In the genomic region with DNA sequence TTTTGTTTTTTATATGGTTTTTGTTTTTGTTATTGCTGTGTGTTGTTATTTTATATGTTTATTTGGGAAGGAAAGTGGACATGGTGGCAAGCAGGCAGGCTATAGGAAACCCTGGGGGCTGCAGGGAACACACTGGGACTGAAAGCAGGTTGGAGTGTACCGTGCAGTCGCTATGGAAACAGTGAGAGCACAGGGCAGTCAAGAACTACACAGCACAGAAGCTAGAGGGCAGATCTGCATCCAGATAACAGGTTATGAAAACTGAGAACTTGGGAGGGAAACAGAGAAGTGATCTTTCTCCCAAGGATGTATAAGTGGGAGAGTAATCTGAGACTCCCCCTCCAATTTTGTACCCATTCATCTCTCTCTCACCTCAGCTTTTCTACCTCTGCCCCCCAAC, we compare ENCODE assay signal across 14 mouse cellular contexts. TPM values are rescaled to one million over a fixed set of nuclear protein-coding genes. Genes with fewer than 3 reads are reported as not detected.
DNase-seq lines count a peak whose midpoint lies in the region; ATAC-seq and TF ChIP-seq lines count a peak whose summit lies in the region.
"Had no signal": no experiment of that assay in that cellular context is flagged by ENCODE, and none has a peak within 500 bp of the region (broad histone marks: within the 10 kb centered on the region; RNA-seq: fewer than 3 reads in every experiment).

No protein-coding gene starts in this region.

- no peak overlapping the region for H3K4me3 ChIP-seq in hindbrain, embryonic 13.5 days
- no peak overlapping the region for H3K4me3 ChIP-seq in hindbrain, embryonic 11.5 days (ENCODE audit: low read depth, low read length)
- no peak overlapping the region for H3K4me3 ChIP-seq in CH12.LX (replicated peaks in 1 of 3; ENCODE audit: low read depth in 2 of 3, low read length in 2 of 3, poor library complexity in 1 of 3)
- H3K4me3 ChIP-seq in embryonic facial prominence, embryonic 10.5 days, result no peak overlapping the region
- H3K4me3 ChIP-seq in midbrain, embryonic 12.5 days, result no peak overlapping the region
- H3K4me3 ChIP-seq: heart, embryonic 13.5 days had no signal

- no peak overlapping the region for H3K4me2 ChIP-seq in hindbrain, embryonic 13.5 days
- no peak overlapping the region for H3K4me2 ChIP-seq in hindbrain, embryonic 11.5 days (replicated peaks; ENCODE audit: low read depth, low read length)
- H3K4me2 ChIP-seq in CH12.LX (ENCODE audit: insufficient read depth, low read depth, poor library complexity, severe bottlenecking), result peak overlapping the region; percentile 60
- H3K4me2 ChIP-seq in midbrain, embryonic 12.5 days (replicated peaks), result no peak overlapping the region
- H3K4me2 ChIP-seq: heart, embryonic 13.5 days had no signal

- 16% methylated on average over 2 of the region's 2 CpGs for WGBS in hindbrain, embryonic 13.5 days
- 20% methylated on average over 2 of the region's 2 CpGs for WGBS in hindbrain, embryonic 11.5 days
- 21% methylated on average over 2 of the region's 2 CpGs for WGBS in embryonic facial prominence, embryonic 10.5 days
- 9% methylated on average over 2 of the region's 2 CpGs for WGBS in midbrain, embryonic 12.5 days

- in situ Hi-C loops in CH12.LX (cut with MboI; ENCODE audit: low pct_ligation_motif_present, low pct_unique_long_range_greater_than_20kb, low sequenced_read_pairs), result loop anchor here (5.0 to 10.0 kb wide), 2 partner anchors 252 to 480 kb away; a partner anchor contains a TSS

- peak; percentile 81; the same call in 1 of the 2 replicates for ATAC-seq in hindbrain, embryonic 13.5 days (ENCODE audit: low FRiP score)
- ATAC-seq in hindbrain, embryonic 11.5 days (ENCODE audit: low FRiP score), result no peak; the same call in 1 of the 2 replicates
- ATAC-seq in midbrain, embryonic 12.5 days (ENCODE audit: low FRiP score, low read depth), result peak; percentile 76; the same call in 1 of the 2 replicates
- ATAC-seq: CD4-positive, CD25-positive, alpha-beta regulatory T cell, adult 4 months; liver, postnatal 0 days had no signal

- TF ChIP-seq CTCF in CH12.LX (conservative IDR thresholded peaks at IDR 0.05 in 1 of 2, IDR thresholded peaks at IDR 0.05 in 1 of 2; ENCODE audit: low read depth in 2 of 2, low read length in 2 of 2), result peak in 1 of 2 experiments; percentile 63; a peak in 2 of 4 replicates

- TF ChIP-seq RAD21 in CH12.LX (IDR thresholded peaks at IDR 0.05; ENCODE audit: low read depth, low read length), result peak; percentile 52

- H3K9ac ChIP-seq in hindbrain, embryonic 13.5 days, result no peak overlapping the region
- no peak overlapping the region for H3K9ac ChIP-seq in hindbrain, embryonic 11.5 days (ENCODE audit: low read depth, low read length)
- H3K9ac ChIP-seq in CH12.LX (ENCODE audit: insufficient read depth, low read depth), result no peak overlapping the region
- H3K9ac ChIP-seq in midbrain, embryonic 12.5 days (replicated peaks), result no peak overlapping the region
- H3K9ac ChIP-seq: heart, embryonic 13.5 days; liver, postnatal 0 days had no signal

- H3K36me3 ChIP-seq in hindbrain, embryonic 13.5 days, result no peaks in the 10 kb centered on the region
- no peaks in the 10 kb centered on the region for H3K36me3 ChIP-seq in hindbrain, embryonic 11.5 days (ENCODE audit: control insufficient read depth, insufficient read depth, low read length)
- H3K36me3 ChIP-seq in CH12.LX (replicated peaks in 1 of 2; ENCODE audit: control insufficient read depth in 1 of 2, insufficient read depth in 1 of 2, low read length in 1 of 2), result no peaks in the 10 kb centered on the region
- no peaks in the 10 kb centered on the region for H3K36me3 ChIP-seq in embryonic facial prominence, embryonic 10.5 days (replicated peaks)
- no peaks in the 10 kb centered on the region for H3K36me3 ChIP-seq in midbrain, embryonic 12.5 days
- H3K36me3 ChIP-seq: heart, embryonic 13.5 days had no signal

- H3K27me3 ChIP-seq in hindbrain, embryonic 13.5 days, result peaks cover 9% of the 10 kb centered on the region; the same call in 1 of the 2 replicates
- H3K27me3 ChIP-seq in hindbrain, embryonic 11.5 days (ENCODE audit: control insufficient read depth, insufficient read depth, low read length), result no peaks in the 10 kb centered on the region
- no peaks in the 10 kb centered on the region for H3K27me3 ChIP-seq in CH12.LX (replicated peaks)
- peaks cover 15% of the 10 kb centered on the region for H3K27me3 ChIP-seq in embryonic facial prominence, embryonic 10.5 days (replicated peaks; ENCODE audit: low read depth, poor library complexity, severe bottlenecking)
- H3K27me3 ChIP-seq in midbrain, embryonic 12.5 days, result no peaks in the 10 kb centered on the region

- no peak for DNase-seq in hindbrain, embryonic 11.5 days (ENCODE audit: low spot score)
- peak; percentile 62 for DNase-seq in CH12.LX (ENCODE audit: extremely low read depth)
- DNase-seq in embryonic facial prominence, embryonic 10.5 days (ENCODE audit: low spot score), result peak; percentile 26
- no peak for DNase-seq in gastrocnemius, postnatal 4 days (ENCODE audit: low spot score in 2 of 2)
- no peak for DNase-seq in adrenal gland, postnatal 14 days
- DNase-seq in thymus, postnatal 10 days (ENCODE audit: low spot score in 2 of 2), result no peak
- DNase-seq: cerebellum, adult 11-12 months; kidney, adult 11 months; liver, postnatal 0 days; right cerebral cortex, adult 18-20 months had no signal

- TF ChIP-seq EP300 in CH12.LX (IDR thresholded peaks at IDR 0.05; ENCODE audit: low read length), result no peak

- no peaks in the 10 kb centered on the region for H3K9me3 ChIP-seq in hindbrain, embryonic 13.5 days
- no peaks in the 10 kb centered on the region for H3K9me3 ChIP-seq in hindbrain, embryonic 11.5 days (ENCODE audit: control insufficient read depth, low read length)
- no peaks in the 10 kb centered on the region for H3K9me3 ChIP-seq in CH12.LX (replicated peaks; ENCODE audit: low read length)
- H3K9me3 ChIP-seq in embryonic facial prominence, embryonic 10.5 days, result no peaks in the 10 kb centered on the region
- no peaks in the 10 kb centered on the region for H3K9me3 ChIP-seq in midbrain, embryonic 12.5 days
- H3K9me3 ChIP-seq: heart, embryonic 13.5 days had no signal

- 0 out of 2 replicates have a peak, but pooled peaks cover 4% of the 10 kb centered on the region for H3K4me1 ChIP-seq in hindbrain, embryonic 13.5 days (replicated peaks)
- H3K4me1 ChIP-seq in hindbrain, embryonic 11.5 days (replicated peaks; ENCODE audit: control insufficient read depth, insufficient read depth, low read length), result no peaks in the 10 kb centered on the region
- peaks cover 5 to 30% of the 10 kb centered on the region in 2 experiments for H3K4me1 ChIP-seq in CH12.LX (ENCODE audit: control insufficient read depth in 1 of 2, insufficient read depth in 2 of 2)
- H3K4me1 ChIP-seq in embryonic facial prominence, embryonic 10.5 days, result peaks cover 9% of the 10 kb centered on the region; the same call in 1 of the 2 replicates
- H3K4me1 ChIP-seq in midbrain, embryonic 12.5 days, result no peaks in the 10 kb centered on the region
- H3K4me1 ChIP-seq: heart, embryonic 13.5 days had no signal

- H3K79me2 ChIP-seq in CH12.LX (replicated peaks; ENCODE audit: control insufficient read depth, extremely low read depth, insufficient read depth, poor library complexity, severe bottlenecking), result no peaks in the 10 kb centered on the region

- H3K27ac ChIP-seq in hindbrain, embryonic 13.5 days, result no peak overlapping the region
- no peak overlapping the region for H3K27ac ChIP-seq in hindbrain, embryonic 11.5 days (ENCODE audit: low read depth, low read length)
- H3K27ac ChIP-seq in CH12.LX (ENCODE audit: insufficient read depth, low read depth), result no peak overlapping the region
- no peak overlapping the region for H3K27ac ChIP-seq in embryonic facial prominence, embryonic 10.5 days (replicated peaks)
- no peak overlapping the region for H3K27ac ChIP-seq in midbrain, embryonic 12.5 days (replicated peaks)
- H3K27ac ChIP-seq: heart, embryonic 13.5 days had no signal

- dilution Hi-C loops in CH12.LX (cut with MboI; ENCODE audit: extremely low pct_ligation_motif_present, extremely low pct_unique_long_range_greater_than_20kb, low sequenced_read_pairs), result no loop called here

- TF ChIP-seq POLR2A in CH12.LX (IDR thresholded peaks at IDR 0.05; ENCODE audit: low read depth, low read length), result no peak

TF ChIP-seq in CH12.LX, 34 proteins besides CTCF, POLR2A, EP300 and RAD21:
- TF ChIP-seq USF1 (IDR thresholded peaks at IDR 0.05; ENCODE audit: low read depth, low read length) (no peak), SMC3 (IDR thresholded peaks at IDR 0.05; ENCODE audit: low read depth, low read length) (peak; percentile 54), CHD1 (IDR thresholded peaks at IDR 0.05; ENCODE audit: low read depth, low read length) (no peak)

RNA-seq across cellular contexts. Expression of a gene that starts 7.4 kb away (rescaled TPM):
- 5.6 and 8.8 TPM in 2 replicates for polyA plus RNA-seq in hindbrain, embryonic 13.5 days (2015; fragmentation: Nextera tagmentation; extraction: Ambion mirVana)
- 1.5 and 1.9 TPM in 2 replicates for polyA plus RNA-seq in hindbrain, embryonic 11.5 days (2014; fragmentation: Nextera tagmentation; extraction: Ambion mirVana)
- total RNA-seq in CH12.LX (2012; rRNA removed) (0.08 and 0.25 TPM in 2 replicates), CH12.LX (2014; rRNA removed) (0.70 and 0.72 TPM in 2 replicates)
- polyA plus RNA-seq in CH12.LX (2012; ENCODE audit: insufficient read length, low read depth), result 0.21 and 0.27 TPM in 2 replicates
- polyA plus RNA-seq in embryonic facial prominence, embryonic 10.5 days (2016; fragmentation: Nextera tagmentation; extraction: Ambion mirVana), result 0.36 and 1.2 TPM in 2 replicates
- polyA plus RNA-seq in midbrain, embryonic 12.5 days (2016; fragmentation: Nextera tagmentation; extraction: Ambion mirVana), result 5.7 and 6.4 TPM in 2 replicates
- total RNA-seq in gastrocnemius, postnatal 4 days (2021), result under 1 TPM in 1 of 2 experiments, not detected in 1; 0.81 TPM
- total RNA-seq in adrenal gland, postnatal 14 days (2021), result 0.70 and 1.0 TPM in 2 replicates
- polyA plus RNA-seq: liver, postnatal 0 days had no signal

Comparison
In these comparisons a context has a peak if more than half of its experiments do, and no peak if none do; other contexts are left out.
1. DNase-seq: peak in CH12.LX (single experiment) and embryonic facial prominence, embryonic 10.5 days (single experiment); none in hindbrain, embryonic 11.5 days (single experiment), gastrocnemius, postnatal 4 days (0 of 2), adrenal gland, postnatal 14 days (single experiment) and thymus, postnatal 10 days (0 of 2).